Comparison of ENCODE assay signal across 19 mouse cellular contexts in genomic region chr6:100390258-100390910, GRCm38 (mm10).
A peak's percentile ranks its signal among the peaks of the same experiment; 100 is the strongest.
DNase-seq lines count a peak whose midpoint lies in the region; ATAC-seq and TF ChIP-seq lines count a peak whose summit lies in the region.
"Had no signal": no experiment of that assay in that cellular context is flagged by ENCODE, and none has a peak within 500 bp of the region (broad histone marks: within the 10 kb centered on the region; RNA-seq: fewer than 3 reads in every experiment).

No protein-coding gene starts in this region.

- no peak overlapping the region for H3K9ac ChIP-seq in CH12.LX (ENCODE audit: insufficient read depth, low read depth)
- no peak overlapping the region for H3K9ac ChIP-seq in lung, postnatal 0 days (replicated peaks; ENCODE audit: low read depth)
- H3K9ac ChIP-seq in hindbrain, embryonic 16.5 days (ENCODE audit: low read depth, low read length), result no peak overlapping the region
- H3K9ac ChIP-seq: embryonic facial prominence, embryonic 15.5 days; heart, embryonic 13.5 days; hindbrain, embryonic 14.5 days had no signal

- H3K27ac ChIP-seq in CH12.LX (ENCODE audit: insufficient read depth, low read depth), result no peak overlapping the region
- H3K27ac ChIP-seq in lung, postnatal 0 days (ENCODE audit: low read length), result no peak overlapping the region
- no peak overlapping the region for H3K27ac ChIP-seq in hindbrain, embryonic 16.5 days (ENCODE audit: low read depth, low read length)
- H3K27ac ChIP-seq: embryonic facial prominence, embryonic 15.5 days; gastrocnemius, adult 2 months; heart, embryonic 13.5 days; hindbrain, embryonic 14.5 days had no signal

- no peak for TF ChIP-seq EP300 in CH12.LX (IDR thresholded peaks at IDR 0.05; ENCODE audit: low read length)
- TF ChIP-seq EP300 in lung, postnatal 0 days (IDR thresholded peaks at IDR 0.05), result no peak

- TF ChIP-seq POLR2A in CH12.LX (IDR thresholded peaks at IDR 0.05; ENCODE audit: low read depth, low read length), result no peak

- peaks cover under 1 to 14% of the 10 kb centered on the region in 2 experiments; a peak in 3 of 4 replicates for H3K4me1 ChIP-seq in CH12.LX (ENCODE audit: control insufficient read depth in 1 of 2, insufficient read depth in 2 of 2)
- H3K4me1 ChIP-seq in lung, postnatal 0 days (ENCODE audit: insufficient read depth, low read depth, low read length), result no peaks in the 10 kb centered on the region; the same call in 1 of the 2 replicates
- H3K4me1 ChIP-seq in hindbrain, embryonic 16.5 days (ENCODE audit: control insufficient read depth, insufficient read depth, low read depth, low read length), result no peaks in the 10 kb centered on the region

- no peak for TF ChIP-seq CTCF in CH12.LX (conservative IDR thresholded peaks at IDR 0.05 in 1 of 2, IDR thresholded peaks at IDR 0.05 in 1 of 2; ENCODE audit: low read depth in 2 of 2, low read length in 2 of 2)
- no peak for TF ChIP-seq CTCF in lung, postnatal 0 days (IDR thresholded peaks at IDR 0.05)

- in situ Hi-C loops in CH12.LX (cut with MboI; ENCODE audit: low pct_ligation_motif_present, low pct_unique_long_range_greater_than_20kb, low sequenced_read_pairs), result no loop called here

- H3K27me3 ChIP-seq in CH12.LX (replicated peaks), result no peaks in the 10 kb centered on the region
- H3K27me3 ChIP-seq in lung, postnatal 0 days (replicated peaks; ENCODE audit: insufficient read depth, low read length), result no peaks in the 10 kb centered on the region
- H3K27me3 ChIP-seq in hindbrain, embryonic 16.5 days (replicated peaks; ENCODE audit: control insufficient read depth, insufficient read depth, low read length), result no peaks in the 10 kb centered on the region; the same call in 1 of the 2 replicates
- H3K27me3 ChIP-seq: embryonic facial prominence, embryonic 15.5 days had no signal

- dilution Hi-C loops in CH12.LX (cut with MboI; ENCODE audit: extremely low pct_ligation_motif_present, extremely low pct_unique_long_range_greater_than_20kb, low sequenced_read_pairs), result no loop called here

- TF ChIP-seq RAD21 in CH12.LX (IDR thresholded peaks at IDR 0.05; ENCODE audit: low read depth, low read length), result no peak

- no peak for ATAC-seq in lung, postnatal 0 days
- no peak for ATAC-seq in hindbrain, embryonic 16.5 days

- H3K36me3 ChIP-seq in CH12.LX (replicated peaks in 1 of 2; ENCODE audit: control insufficient read depth in 1 of 2, insufficient read depth in 1 of 2, low read length in 1 of 2), result no peaks in the 10 kb centered on the region
- H3K36me3 ChIP-seq in lung, postnatal 0 days (ENCODE audit: insufficient read depth, low read length), result no peaks in the 10 kb centered on the region
- H3K36me3 ChIP-seq in hindbrain, embryonic 16.5 days (ENCODE audit: control insufficient read depth, insufficient read depth, low read length), result no peaks in the 10 kb centered on the region
- H3K36me3 ChIP-seq: embryonic facial prominence, embryonic 15.5 days; heart, embryonic 13.5 days had no signal

- no peak overlapping the region for H3K4me3 ChIP-seq in CH12.LX (replicated peaks in 1 of 3; ENCODE audit: low read depth in 2 of 3, low read length in 2 of 3, poor library complexity in 1 of 3)
- no peak overlapping the region for H3K4me3 ChIP-seq in lung, postnatal 0 days (ENCODE audit: low read depth, low read length)
- no peak overlapping the region for H3K4me3 ChIP-seq in hindbrain, embryonic 16.5 days (ENCODE audit: low read length)
- H3K4me3 ChIP-seq: embryonic facial prominence, embryonic 15.5 days; gastrocnemius, adult 2 months; heart, embryonic 13.5 days had no signal

- DNase-seq in CH12.LX (ENCODE audit: extremely low read depth) (peak; percentile 34), WW6 (ENCODE audit: low read depth, low spot score) (peak; percentile 50)
- DNase-seq in naive thymus-derived CD4-positive, alpha-beta T cell, adult 2 months (ENCODE audit: low read depth), result peak; percentile 61
- DNase-seq in thymus, postnatal 25 days, result peak; percentile 51
- no peak for DNase-seq in spleen, postnatal 14 days (ENCODE audit: low spot score in 2 of 2)
- DNase-seq in lung, postnatal 0 days (ENCODE audit: low spot score), result no peak
- DNase-seq in right cerebral cortex, adult 18-20 months, result no peak
- DNase-seq: adrenal gland, postnatal 25 days; cerebellum, adult 11-12 months; cerebellum, postnatal 14 days; gastrocnemius, adult 2 months; kidney, adult 11 months; left cerebral cortex, postnatal 4 days; liver; lung, postnatal 10 days had no signal

- H3K9me3 ChIP-seq in CH12.LX (replicated peaks; ENCODE audit: low read length), result peaks cover 7% of the 10 kb centered on the region
- H3K9me3 ChIP-seq in lung, postnatal 0 days (ENCODE audit: low read length), result no peaks in the 10 kb centered on the region
- H3K9me3 ChIP-seq in hindbrain, embryonic 16.5 days (ENCODE audit: control insufficient read depth, low read length), result peaks cover 4% of the 10 kb centered on the region; the same call in 1 of the 2 replicates
- H3K9me3 ChIP-seq: heart, embryonic 13.5 days had no signal

- no peaks in the 10 kb centered on the region for H3K79me2 ChIP-seq in CH12.LX (replicated peaks; ENCODE audit: control insufficient read depth, extremely low read depth, insufficient read depth, poor library complexity, severe bottlenecking)

- 69% methylated on average over 7 of the region's 7 CpGs for WGBS in lung, postnatal 0 days
- WGBS in hindbrain, embryonic 16.5 days, result 74% methylated on average over 7 of the region's 7 CpGs

- no peak overlapping the region for H3K4me2 ChIP-seq in CH12.LX (ENCODE audit: insufficient read depth, low read depth, poor library complexity, severe bottlenecking)
- H3K4me2 ChIP-seq in lung, postnatal 0 days (replicated peaks; ENCODE audit: low read depth, low read length), result no peak overlapping the region
- no peak overlapping the region for H3K4me2 ChIP-seq in hindbrain, embryonic 16.5 days (ENCODE audit: low read length)
- H3K4me2 ChIP-seq: embryonic facial prominence, embryonic 15.5 days; heart, embryonic 13.5 days; hindbrain, embryonic 14.5 days had no signal

TF ChIP-seq in CH12.LX, 34 proteins besides CTCF, POLR2A, EP300 and RAD21:
- TF ChIP-seq ELF1 (IDR thresholded peaks at IDR 0.05; ENCODE audit: low read depth, low read length) (0 out of 2 replicates have a peak, but pooled peaks have one; percentile 10), MAFK (IDR thresholded peaks at IDR 0.05; ENCODE audit: insufficient replicate concordance, low read length) (no peak), JUND (conservative IDR thresholded peaks at IDR 0.05; ENCODE audit: low read depth, low read length) (no peak), ZC3H11A (IDR thresholded peaks at IDR 0.05; ENCODE audit: low read depth, low read length) (no peak), UBTF (IDR thresholded peaks at IDR 0.05; ENCODE audit: low read depth, low read length) (no peak), ZNF384 (IDR thresholded peaks at IDR 0.05; ENCODE audit: low read depth, low read length) (0 out of 2 replicates have a peak, but pooled peaks have one; percentile 17), JUN (IDR thresholded peaks at IDR 0.05; ENCODE audit: insufficient read depth, low read depth, low read length) (no peak)

Comparison
In these comparisons a context has a peak if more than half of its experiments do, and no peak if none do; other contexts are left out.
1. DNase-seq: peak in CH12.LX (single experiment), WW6 (single experiment), naive thymus-derived CD4-positive, alpha-beta T cell, adult 2 months (single experiment) and thymus, postnatal 25 days (single experiment); none in spleen, postnatal 14 days (0 of 2), lung, postnatal 0 days (single experiment) and right cerebral cortex, adult 18-20 months (single experiment).